Mouse (Mus musculus): ENCODE data around the gene 9430015G10Rik. TPM values are rescaled to one million over a fixed set of nuclear protein-coding genes. Genes with fewer than 3 reads are reported as not detected.

Gene 9430015G10Rik
- polyA plus RNA-seq, 1 experiment from 2014 or later, result 22.3 TPM

GRCm38 (mm10) chr4:156092765-156093164, 17.0 kb upstream of the 9430015G10Rik start:
- Histone ChIP-seq H3K27me3 (replicated peaks; ENCODE audit: control insufficient read depth, insufficient read depth, low read length) (no peaks in the 10 kb centered on the region), H3K9me3 (ENCODE audit: control insufficient read depth, low read length) (no peaks in the 10 kb centered on the region), H3K4me2 (ENCODE audit: low read depth, low read length) (no peak overlapping the region), H3K4me3 (ENCODE audit: low read length) (no peak overlapping the region), H3K27ac (ENCODE audit: low read length) (no peak overlapping the region), H3K36me3 (ENCODE audit: control insufficient read depth, insufficient read depth, low read length) (no peaks in the 10 kb centered on the region), H3K4me1 (ENCODE audit: control insufficient read depth, insufficient read depth, low read length) (no peaks in the 10 kb centered on the region; the same call in 1 of the 2 replicates), H3K9ac (ENCODE audit: low read depth, low read length) (no peak overlapping the region)
- 83% methylated on average over 1 of the region's 1 CpGs for WGBS
- ATAC-seq, result no peak

GRCm38 (mm10) chr4:156093758-156094157, 16.0 kb upstream of the 9430015G10Rik start:
- ATAC-seq, result peak; percentile 58
- no peak overlapping the region for H3K4me2 ChIP-seq (ENCODE audit: low read depth, low read length)

GRCm38 (mm10) chr4:156096191-156096590, 13.6 kb upstream of the 9430015G10Rik start:
- Histone ChIP-seq H3K9ac (ENCODE audit: low read depth, low read length) (no peak overlapping the region), H3K27ac (ENCODE audit: low read length) (no peak overlapping the region), H3K36me3 (ENCODE audit: control insufficient read depth, insufficient read depth, low read length) (no peaks in the 10 kb centered on the region), H3K27me3 (replicated peaks; ENCODE audit: control insufficient read depth, insufficient read depth, low read length) (no peaks in the 10 kb centered on the region), H3K9me3 (ENCODE audit: control insufficient read depth, low read length) (no peaks in the 10 kb centered on the region), H3K4me1 (ENCODE audit: control insufficient read depth, insufficient read depth, low read length) (no peaks in the 10 kb centered on the region; the same call in 1 of the 2 replicates), H3K4me2 (ENCODE audit: low read depth, low read length) (no peak overlapping the region), H3K4me3 (ENCODE audit: low read length) (no peak overlapping the region)
- ATAC-seq, result no peak
- WGBS, result 94% methylated on average over 1 of the region's 1 CpGs

More at GRCm38 (mm10) chr4:156093758-156094157, 16.0 kb upstream of the 9430015G10Rik start:
- no peak overlapping the region for H3K4me3 ChIP-seq (ENCODE audit: low read length)
- H3K36me3 ChIP-seq (ENCODE audit: control insufficient read depth, insufficient read depth, low read length), result no peaks in the 10 kb centered on the region
- 56% methylated on average over 5 of the region's 5 CpGs for WGBS
- H3K27me3 ChIP-seq (replicated peaks; ENCODE audit: control insufficient read depth, insufficient read depth, low read length), result no peaks in the 10 kb centered on the region
- H3K9me3 ChIP-seq (ENCODE audit: control insufficient read depth, low read length), result no peaks in the 10 kb centered on the region
- H3K9ac ChIP-seq (ENCODE audit: low read depth, low read length), result no peak overlapping the region
- 0 out of 2 replicates have a peak overlapping the region, but pooled peaks have one; percentile 21 for H3K27ac ChIP-seq (ENCODE audit: low read length)
- H3K4me1 ChIP-seq (ENCODE audit: control insufficient read depth, insufficient read depth, low read length), result no peaks in the 10 kb centered on the region; the same call in 1 of the 2 replicates

DNA sequence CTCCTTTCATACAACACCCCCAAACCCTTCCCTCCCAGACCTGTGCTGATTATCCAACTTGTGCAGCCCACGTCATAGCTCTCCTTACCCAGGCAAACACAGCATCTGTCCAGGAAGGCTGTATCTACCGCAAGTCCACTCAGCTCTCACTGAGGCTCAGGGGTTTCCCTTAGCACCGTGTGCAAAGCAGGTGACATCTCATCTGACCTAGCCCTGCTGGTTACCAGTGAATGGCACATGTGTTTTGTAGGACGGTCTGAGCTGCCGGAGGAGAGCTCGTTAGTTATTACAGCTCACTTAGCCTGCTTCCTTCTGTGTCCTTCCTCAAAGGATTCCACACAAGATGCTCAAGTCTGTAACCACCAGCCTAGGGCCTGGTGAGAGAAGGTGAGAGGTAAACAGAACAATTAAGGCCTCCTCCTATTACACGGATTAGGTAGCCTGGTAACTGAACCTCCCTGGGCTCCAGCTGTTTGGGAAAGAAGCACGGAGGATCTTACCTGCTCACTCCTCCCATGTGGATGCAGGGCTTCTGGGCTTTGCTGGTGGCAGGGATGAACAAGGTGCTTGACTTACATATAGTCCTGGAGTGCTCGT, 11.9 kb upstream of the 9430015G10Rik start:
- H3K4me2 ChIP-seq (ENCODE audit: low read depth, low read length), result no peak overlapping the region
- no peaks in the 10 kb centered on the region; the same call in 1 of the 2 replicates for H3K4me1 ChIP-seq (ENCODE audit: control insufficient read depth, insufficient read depth, low read length)
- H3K9me3 ChIP-seq (ENCODE audit: control insufficient read depth, low read length), result no peaks in the 10 kb centered on the region
- no peak overlapping the region for H3K27ac ChIP-seq (ENCODE audit: low read length)
- no peak overlapping the region for H3K9ac ChIP-seq (ENCODE audit: low read depth, low read length)
- no peak overlapping the region for H3K4me3 ChIP-seq (ENCODE audit: low read length)
- H3K36me3 ChIP-seq (ENCODE audit: control insufficient read depth, insufficient read depth, low read length), result no peaks in the 10 kb centered on the region
- 66% methylated on average over 9 of the region's 9 CpGs for whole genome bisulfite sequencing
- no peak for ATAC-seq
- no peaks in the 10 kb centered on the region for H3K27me3 ChIP-seq (replicated peaks; ENCODE audit: control insufficient read depth, insufficient read depth, low read length)

GRCm38 (mm10) chr4:156099427-156099826, 10.4 kb upstream of the 9430015G10Rik start:
- H3K36me3 ChIP-seq (ENCODE audit: control insufficient read depth, insufficient read depth, low read length), result no peaks in the 10 kb centered on the region
- H3K4me2 ChIP-seq (ENCODE audit: low read depth, low read length), result no peak overlapping the region
- no peak overlapping the region for H3K4me3 ChIP-seq (ENCODE audit: low read length)
- H3K4me1 ChIP-seq (ENCODE audit: control insufficient read depth, insufficient read depth, low read length), result no peaks in the 10 kb centered on the region
- WGBS, result 70% methylated on average over 6 of the region's 6 CpGs
- no peaks in the 10 kb centered on the region for H3K9me3 ChIP-seq (ENCODE audit: control insufficient read depth, low read length)
- H3K9ac ChIP-seq (ENCODE audit: low read depth, low read length), result no peak overlapping the region
- ATAC-seq, result no peak
- no peak overlapping the region for H3K27ac ChIP-seq (ENCODE audit: low read length)
- H3K27me3 ChIP-seq (replicated peaks; ENCODE audit: control insufficient read depth, insufficient read depth, low read length), result no peaks in the 10 kb centered on the region

DNA sequence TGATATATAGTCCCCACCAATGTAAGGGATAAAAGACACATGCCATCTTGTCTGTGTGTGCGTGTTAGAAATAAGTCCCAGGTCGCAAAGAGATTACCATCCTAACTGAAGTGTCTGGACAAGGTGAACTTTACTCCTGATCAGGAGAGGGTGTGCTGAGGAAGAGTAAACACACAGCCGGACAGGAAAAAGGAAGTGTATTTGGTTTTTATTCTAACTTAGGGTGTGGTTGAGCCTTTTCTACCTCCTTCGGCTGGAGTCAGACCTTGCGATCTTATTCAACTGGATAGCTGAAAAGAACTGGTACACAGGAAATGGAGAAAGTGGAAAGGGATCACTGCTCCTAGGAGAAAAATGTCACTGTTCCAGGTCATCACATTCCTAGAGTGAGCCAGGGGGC, 9.3 kb upstream of the 9430015G10Rik start:
- Histone ChIP-seq H3K27ac (ENCODE audit: low read length) (peak overlapping the region; percentile 85), H3K27me3 (replicated peaks; ENCODE audit: control insufficient read depth, insufficient read depth, low read length) (no peaks in the 10 kb centered on the region), H3K4me2 (ENCODE audit: low read depth, low read length) (0 out of 2 replicates have a peak overlapping the region, but pooled peaks have one; percentile 14), H3K9me3 (ENCODE audit: control insufficient read depth, low read length) (no peaks in the 10 kb centered on the region), H3K4me3 (ENCODE audit: low read length) (no peak overlapping the region), H3K36me3 (ENCODE audit: control insufficient read depth, insufficient read depth, low read length) (no peaks in the 10 kb centered on the region), H3K9ac (ENCODE audit: low read depth, low read length) (no peak overlapping the region), H3K4me1 (ENCODE audit: control insufficient read depth, insufficient read depth, low read length) (no peaks in the 10 kb centered on the region)
- WGBS, result 52% methylated on average over 5 of the region's 5 CpGs
- peak; percentile 87 for ATAC-seq

GRCm38 (mm10) chr4:156101481-156101903, 8.3 kb upstream of the 9430015G10Rik start:
- Histone ChIP-seq H3K4me2 (ENCODE audit: low read depth, low read length) (no peak overlapping the region), H3K27me3 (replicated peaks; ENCODE audit: control insufficient read depth, insufficient read depth, low read length) (no peaks in the 10 kb centered on the region), H3K9me3 (ENCODE audit: control insufficient read depth, low read length) (no peaks in the 10 kb centered on the region), H3K36me3 (ENCODE audit: control insufficient read depth, insufficient read depth, low read length) (no peaks in the 10 kb centered on the region), H3K27ac (ENCODE audit: low read length) (peak overlapping the region; percentile 85; the same call in 1 of the 2 replicates), H3K9ac (ENCODE audit: low read depth, low read length) (no peak overlapping the region), H3K4me3 (ENCODE audit: low read length) (no peak overlapping the region), H3K4me1 (ENCODE audit: control insufficient read depth, insufficient read depth, low read length) (no peaks in the 10 kb centered on the region)
- no peak for ATAC-seq
- WGBS, result 40% methylated on average over 3 of the region's 3 CpGs

DNA sequence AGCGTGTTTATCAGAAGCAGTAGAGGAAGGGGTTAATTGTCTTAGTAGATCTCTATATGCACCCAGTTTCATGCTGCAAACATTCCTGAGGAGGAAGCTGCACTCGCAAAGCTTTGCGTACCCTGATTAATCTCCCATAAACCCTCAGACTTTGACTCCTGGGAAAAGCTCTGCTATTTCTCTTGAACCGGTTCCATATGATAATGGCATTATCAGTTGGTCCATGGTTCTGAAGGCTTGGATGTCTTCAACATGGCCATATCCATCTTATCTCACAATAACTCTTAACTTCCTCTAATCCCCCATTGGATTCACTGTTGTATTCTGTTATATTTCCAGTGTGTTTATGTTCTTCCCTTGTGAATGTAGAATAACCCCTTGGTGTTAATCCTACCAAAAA, 6.4 kb upstream of the 9430015G10Rik start:
- Histone ChIP-seq H3K9me3 (ENCODE audit: control insufficient read depth, low read length) (no peaks in the 10 kb centered on the region), H3K27me3 (replicated peaks; ENCODE audit: control insufficient read depth, insufficient read depth, low read length) (no peaks in the 10 kb centered on the region), H3K36me3 (ENCODE audit: control insufficient read depth, insufficient read depth, low read length) (no peaks in the 10 kb centered on the region), H3K27ac (ENCODE audit: low read length) (no peak overlapping the region), H3K4me3 (ENCODE audit: low read length) (no peak overlapping the region), H3K4me2 (ENCODE audit: low read depth, low read length) (no peak overlapping the region), H3K9ac (ENCODE audit: low read depth, low read length) (no peak overlapping the region), H3K4me1 (ENCODE audit: control insufficient read depth, insufficient read depth, low read length) (no peaks in the 10 kb centered on the region)
- ATAC-seq, result peak; percentile 36
- WGBS, result 54% methylated on average over 4 of the region's 4 CpGs

DNA sequence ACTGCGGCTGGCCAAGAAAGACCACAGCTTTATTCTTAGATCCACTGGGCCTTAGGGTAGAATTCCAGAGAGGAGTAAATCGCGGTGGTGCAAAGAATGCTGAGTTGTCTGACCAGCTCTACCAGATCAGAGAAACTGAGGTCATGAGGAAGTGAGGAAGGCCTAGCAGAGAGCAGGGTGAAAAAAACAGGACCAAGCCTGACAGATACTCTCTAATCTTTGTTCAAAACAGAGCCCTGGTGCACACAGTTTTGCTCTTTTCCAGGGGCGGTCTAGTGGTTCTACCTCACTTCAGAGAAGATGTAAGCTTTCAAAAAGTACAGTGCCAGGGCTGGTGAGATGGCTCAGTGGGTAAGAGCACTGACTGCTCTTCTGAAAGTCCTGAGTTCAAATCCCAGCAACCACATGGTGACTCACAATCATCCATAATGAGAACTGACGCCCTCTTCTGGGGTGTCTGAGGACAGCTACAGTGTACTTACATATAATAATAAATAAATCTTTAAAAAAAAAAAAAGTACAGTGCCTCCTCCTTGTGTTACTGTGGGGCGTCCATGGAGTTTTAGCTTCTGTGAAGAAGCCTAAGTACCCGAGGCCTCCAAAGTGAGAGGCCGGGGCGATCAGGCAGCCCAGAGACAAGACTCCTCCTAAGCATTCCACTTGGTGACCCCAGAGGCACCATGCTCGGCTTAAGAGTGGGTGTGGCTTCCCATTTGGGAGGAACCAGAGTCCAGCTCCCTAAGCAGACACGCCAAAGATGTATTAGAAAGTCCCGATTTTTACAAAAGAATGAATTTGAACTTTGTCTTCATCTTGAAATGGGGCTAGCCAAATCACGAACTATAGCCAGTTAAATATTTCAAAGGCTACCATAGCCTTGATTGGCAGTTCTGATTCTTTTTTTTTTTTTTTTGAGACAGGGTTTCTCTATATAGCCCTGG, 906 bp upstream of the 9430015G10Rik start:
- 22% methylated on average over 13 of the region's 13 CpGs for WGBS

More for the DNA sequence above, 906 bp upstream of the 9430015G10Rik start:
- peaks cover 3% of the 10 kb centered on the region; the same call in 1 of the 2 replicates for H3K4me1 ChIP-seq (ENCODE audit: control insufficient read depth, insufficient read depth, low read length)
- ATAC-seq, result peak; percentile 70
- H3K27me3 ChIP-seq (replicated peaks; ENCODE audit: control insufficient read depth, insufficient read depth, low read length), result no peaks in the 10 kb centered on the region
- no peaks in the 10 kb centered on the region for H3K36me3 ChIP-seq (ENCODE audit: control insufficient read depth, insufficient read depth, low read length)
- H3K27ac ChIP-seq (ENCODE audit: low read length), result peak overlapping the region; percentile 74
- H3K4me3 ChIP-seq (ENCODE audit: low read length), result peak overlapping the region; percentile 52
- no peaks in the 10 kb centered on the region for H3K9me3 ChIP-seq (ENCODE audit: control insufficient read depth, low read length)
- H3K9ac ChIP-seq (ENCODE audit: low read depth, low read length), result peak overlapping the region; percentile 66
- H3K4me2 ChIP-seq (ENCODE audit: low read depth, low read length), result peak overlapping the region; percentile 52
